Mouse (Mus musculus) adrenal gland (tissue): ENCODE results near the gene Lst1.

Experiments
- intact Hi-C: fragments of 180-260 bp; cut with DNase I; formaldehyde crosslinking; loops from one replicate; pipeline ENCODE4 v1.15.1; 2025

Gene Lst1

DNA sequence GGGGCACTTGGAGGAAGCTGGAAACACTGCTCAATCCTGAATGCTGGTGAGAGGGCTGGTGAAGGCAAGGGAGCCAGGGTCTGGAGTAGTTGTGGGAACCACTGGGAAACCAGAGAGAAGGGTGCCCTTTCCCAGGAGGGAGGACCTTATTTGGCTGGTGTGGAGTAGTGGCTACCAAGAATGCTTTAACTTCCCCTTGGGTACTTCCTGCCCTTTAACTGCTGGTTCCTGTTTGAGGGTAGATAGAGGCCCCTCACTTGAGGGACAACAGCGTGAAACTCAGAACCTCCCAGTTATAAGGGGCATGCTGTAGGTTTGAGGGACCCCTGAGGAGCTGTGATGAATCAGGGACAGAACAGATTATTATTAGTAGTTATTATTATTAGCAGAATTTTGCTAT, 947 bp upstream of the Lst1 start:
- intact Hi-C loops = no loop called here

DNA sequence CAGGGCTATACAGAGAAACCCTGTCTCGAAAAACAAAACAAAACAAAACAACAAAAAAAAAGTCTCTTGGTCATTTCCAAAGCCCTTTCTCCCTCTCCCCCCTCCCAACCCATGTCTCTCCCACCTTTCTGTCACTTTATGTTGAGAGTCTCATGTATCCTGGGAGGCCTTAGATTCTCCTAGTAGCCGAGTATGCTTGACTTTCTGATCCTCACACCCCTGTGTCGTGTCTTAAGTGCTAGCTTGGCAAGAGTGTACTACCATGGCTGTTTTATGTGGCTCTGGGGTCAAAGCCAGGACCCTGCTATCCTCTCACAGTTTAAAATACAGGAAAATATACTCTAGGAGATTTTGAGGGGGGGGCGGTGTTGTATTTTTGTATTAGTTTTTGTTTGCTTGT, 894 bp downstream of the Lst1 start:
- intact Hi-C loops = no loop called here

DNA sequence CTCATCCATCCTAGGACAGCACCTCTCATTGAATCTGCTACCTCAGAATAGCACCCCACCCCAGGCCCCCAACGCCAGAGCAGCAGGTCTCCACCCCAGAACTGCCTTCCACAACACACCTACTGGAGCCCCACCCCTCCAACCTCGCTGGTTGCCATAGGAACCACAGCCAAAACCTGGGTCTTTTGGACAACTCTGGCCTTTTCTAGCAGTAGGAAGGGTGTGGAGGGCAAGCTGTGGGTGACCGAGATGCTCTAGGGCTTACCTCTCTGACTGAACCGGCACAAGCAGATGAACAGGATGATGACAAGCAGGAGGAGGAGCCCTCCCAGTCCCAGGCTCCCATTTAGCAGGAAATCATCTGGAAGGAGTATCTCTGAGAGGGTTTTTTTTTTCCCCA, 1.6 kb downstream of the Lst1 start:
- intact Hi-C loops = no loop called here

DNA sequence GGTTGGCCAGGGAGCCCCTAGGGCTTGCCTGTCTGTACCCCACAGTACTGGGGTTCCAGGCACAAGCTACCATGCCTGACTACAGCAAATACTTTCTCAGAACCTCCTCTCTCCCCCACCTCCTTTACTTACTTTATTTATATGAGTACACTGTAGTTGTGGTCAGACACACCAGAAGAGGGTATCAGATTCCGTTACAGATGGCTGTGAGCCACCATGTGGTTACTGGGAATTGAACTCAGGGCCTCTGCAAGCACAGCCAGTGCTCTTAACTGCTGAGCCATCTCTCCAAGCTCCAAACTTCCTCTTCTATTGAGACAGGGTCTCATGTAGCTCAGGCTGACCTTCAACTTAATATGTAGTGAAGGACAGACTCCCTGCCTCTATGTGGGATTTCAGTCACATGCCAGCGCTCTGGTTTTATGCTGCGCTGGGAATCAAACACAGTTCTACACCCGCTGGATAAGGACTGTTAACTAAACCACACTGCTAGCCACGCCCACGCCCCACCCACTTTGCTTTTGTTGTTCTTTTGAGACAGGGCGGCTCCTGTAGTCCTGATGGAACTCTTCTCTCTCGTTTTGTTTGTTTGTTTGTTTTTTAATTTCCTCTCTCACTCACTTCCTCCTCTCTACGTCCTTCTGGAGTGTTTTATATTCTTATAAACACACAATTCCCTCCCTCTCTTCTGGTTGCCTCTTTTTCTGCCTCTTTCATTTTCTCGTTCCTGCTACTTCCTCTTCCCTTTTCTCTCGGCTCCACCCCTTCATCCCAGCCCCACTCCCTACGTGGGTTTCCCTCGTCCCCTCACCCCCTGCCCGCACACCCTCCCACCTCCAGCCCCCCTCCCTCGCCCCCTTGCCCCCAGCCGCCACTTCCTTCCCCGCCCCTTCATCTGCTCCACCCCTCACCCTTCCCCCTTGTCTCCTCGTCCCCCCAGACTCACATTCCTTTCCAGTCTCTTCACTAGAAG, 2.3 kb downstream of the Lst1 start:
- intact Hi-C loops = no loop called here

DNA sequence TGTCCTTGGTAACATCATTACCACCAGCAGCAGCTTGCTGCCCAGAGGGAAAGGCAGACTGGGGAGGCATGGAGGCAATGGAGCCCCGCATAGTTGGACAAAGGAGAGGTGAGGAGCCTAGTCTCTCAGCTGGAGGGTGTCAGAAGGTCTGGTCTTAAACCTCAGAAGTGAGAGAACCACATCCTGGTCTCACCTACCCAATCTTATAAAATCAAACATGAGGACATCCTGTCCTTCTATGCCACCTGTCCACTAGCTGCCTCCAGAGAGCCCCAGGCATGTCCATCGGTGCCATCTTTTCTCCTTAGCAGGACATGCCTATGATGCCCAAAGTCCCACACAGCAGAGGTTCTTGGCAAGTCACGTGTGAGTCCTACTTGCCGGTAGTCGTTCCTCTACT, 8.1 kb downstream of the Lst1 start:
- intact Hi-C loops = no loop called here

DNA sequence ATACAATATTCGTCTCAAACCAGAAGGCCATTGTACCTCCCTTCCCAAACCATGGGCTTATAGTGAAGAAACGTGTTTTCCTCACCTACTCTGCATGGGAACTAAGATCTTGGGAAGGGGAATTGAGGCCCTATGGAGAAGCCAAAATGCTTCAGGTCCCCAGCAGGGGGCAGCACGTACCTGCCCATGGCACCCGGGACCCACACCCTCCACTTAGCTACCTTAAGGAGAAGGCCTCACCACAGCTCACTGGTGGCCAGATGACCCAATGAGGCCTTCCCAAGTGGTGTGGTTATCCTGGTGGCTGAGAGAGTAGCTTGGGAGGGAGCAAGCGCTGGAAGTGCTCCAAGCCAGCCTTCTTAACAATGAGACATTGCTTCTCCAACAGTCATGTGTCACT, 9.7 kb downstream of the Lst1 start:
- intact Hi-C loops = loop anchor here (1.0 kb wide), 1 partner anchor 54 kb away; no protein-coding TSS in a partner anchor

DNA sequence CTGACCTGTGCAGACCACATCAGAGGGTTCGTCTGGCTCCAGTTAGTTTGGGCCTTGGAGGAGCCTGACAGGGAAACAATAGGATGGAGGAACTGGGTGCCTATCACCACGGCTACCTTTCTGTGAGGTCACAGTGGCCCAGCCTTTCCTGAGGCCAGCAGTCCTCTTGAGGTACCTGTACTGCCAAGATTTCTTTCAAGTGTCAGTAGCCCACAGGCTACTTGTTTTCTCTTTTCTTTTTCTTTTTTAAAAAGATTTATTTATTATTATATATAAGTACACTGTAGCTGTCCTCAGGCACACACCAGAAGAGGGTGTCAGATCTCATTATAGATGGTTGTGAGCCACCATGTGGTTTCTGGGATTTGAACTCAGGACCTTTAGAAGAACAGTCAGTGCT, 12.3 kb downstream of the Lst1 start, which contains the start of gene Aif1:
Gene Aif1 (minus strand): TSS at position 101 of the 400 bp plus-strand sequence.
- intact Hi-C loops = no loop called here

DNA sequence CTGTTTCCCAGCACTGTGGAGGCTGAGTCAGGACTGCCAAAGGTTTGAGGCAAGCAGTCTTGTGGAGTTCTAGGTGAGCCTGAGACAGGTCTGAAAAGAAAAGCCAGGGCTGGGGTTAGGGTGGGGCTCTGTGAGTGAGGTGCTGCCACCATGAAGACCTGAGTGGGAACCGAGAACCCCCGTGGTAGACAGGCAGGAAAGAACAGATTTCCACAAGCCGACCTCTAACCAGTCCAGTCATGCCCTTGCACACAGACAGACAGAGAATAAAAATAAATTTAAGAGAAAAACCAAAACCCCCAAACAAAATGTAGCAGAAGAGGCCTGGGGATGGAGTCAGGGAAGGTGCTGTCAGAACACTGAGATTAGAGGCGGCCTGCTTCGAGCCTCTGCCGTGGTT, 12.9 kb downstream of the Lst1 start:
- intact Hi-C loops = no loop called here

DNA sequence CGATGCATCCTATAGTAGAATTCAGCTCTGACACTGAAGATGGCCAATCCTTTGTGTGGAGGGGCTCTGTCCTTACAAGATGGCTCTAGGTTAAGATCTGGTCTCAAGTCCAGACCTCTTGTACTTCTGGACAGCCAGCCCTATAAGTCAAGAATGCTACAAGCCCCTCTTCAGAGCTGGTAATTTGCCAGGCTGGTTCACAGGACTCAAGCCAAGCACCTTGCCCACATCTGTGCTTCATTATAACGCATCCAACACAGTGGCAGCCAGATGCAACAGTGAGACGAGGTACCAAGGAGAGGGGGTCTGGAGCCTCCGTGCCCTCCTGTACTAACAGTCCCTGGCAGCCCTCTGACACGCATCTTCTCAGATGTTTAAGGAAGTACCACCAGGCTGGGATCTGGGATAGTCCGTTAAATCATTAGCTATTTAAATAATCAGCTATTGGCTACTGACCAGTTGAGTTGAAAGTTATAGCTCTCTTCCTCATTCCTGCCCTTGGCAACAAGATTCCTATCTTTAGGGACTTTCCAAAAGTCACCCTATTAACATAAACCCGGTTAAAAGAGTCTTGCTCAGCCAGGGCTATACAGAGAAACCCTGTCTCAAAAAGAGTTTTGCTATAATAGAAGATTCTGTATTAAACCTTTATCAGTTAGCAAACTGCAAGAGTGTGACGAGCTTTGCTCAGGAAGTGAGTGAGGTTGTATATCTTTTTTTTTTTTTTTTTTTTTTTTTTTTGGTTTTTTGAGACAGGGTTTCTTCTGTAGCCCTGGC, 13.8 kb downstream of the Lst1 start:
- intact Hi-C loops = no loop called here

DNA sequence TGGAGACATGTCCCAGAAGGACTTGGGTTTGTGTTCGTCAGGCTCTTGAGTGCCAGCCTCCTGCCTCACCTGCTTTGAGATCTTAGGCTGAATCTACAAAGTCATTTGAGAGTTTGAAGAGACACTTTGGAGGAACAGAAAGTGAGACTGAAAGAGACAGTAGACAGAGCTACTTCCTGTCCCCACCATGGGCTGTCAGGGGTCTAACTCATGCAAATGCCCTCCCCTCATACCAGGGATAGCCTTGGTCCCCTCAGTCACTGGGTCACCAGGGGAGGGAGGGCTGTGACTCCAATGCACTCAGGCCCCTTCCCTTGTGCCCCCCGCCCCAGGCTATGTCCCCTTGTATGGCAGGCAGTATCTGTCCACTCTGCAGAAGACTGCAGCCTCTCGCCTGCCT, 14.9 kb downstream of the Lst1 start:
- intact Hi-C loops = no loop called here

DNA sequence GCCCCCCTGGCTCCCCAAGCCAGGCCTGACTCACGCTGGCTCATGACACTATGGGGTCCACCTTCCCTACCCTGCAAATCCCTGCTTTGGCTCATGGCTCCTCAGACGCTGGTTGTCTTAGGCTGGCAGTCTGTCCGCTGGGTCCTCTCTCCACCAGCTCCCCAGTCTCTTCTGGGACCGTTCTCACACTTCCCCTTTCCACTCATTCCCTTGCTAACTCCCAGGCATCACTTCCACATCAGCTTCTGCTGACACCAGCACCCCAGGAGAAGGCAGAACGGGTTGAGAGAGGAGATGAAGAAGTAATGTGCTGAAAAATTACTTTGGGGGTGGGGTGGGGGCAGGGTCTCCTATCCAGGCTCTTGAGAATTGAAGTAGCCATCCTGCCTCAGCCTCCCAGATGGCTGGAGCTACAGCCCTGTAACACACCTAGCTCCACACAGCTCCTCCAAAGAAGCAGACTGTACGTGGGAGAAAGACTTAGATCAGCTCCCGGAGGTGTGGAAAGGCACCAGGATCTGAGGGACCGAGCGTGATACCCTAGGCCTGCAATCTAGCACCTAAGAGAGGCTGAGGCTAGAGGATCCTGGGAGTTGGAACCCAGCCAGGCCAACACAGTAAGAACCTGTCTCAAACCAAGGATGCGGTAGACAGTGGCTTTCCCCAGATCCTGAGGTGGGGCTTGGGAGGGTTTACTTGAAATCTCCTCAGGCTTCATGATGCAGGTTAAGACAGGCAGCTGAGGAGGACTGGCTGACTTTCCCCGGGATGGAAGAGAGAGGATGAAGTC, 15.6 kb downstream of the Lst1 start:
- intact Hi-C loops = no loop called here

DNA sequence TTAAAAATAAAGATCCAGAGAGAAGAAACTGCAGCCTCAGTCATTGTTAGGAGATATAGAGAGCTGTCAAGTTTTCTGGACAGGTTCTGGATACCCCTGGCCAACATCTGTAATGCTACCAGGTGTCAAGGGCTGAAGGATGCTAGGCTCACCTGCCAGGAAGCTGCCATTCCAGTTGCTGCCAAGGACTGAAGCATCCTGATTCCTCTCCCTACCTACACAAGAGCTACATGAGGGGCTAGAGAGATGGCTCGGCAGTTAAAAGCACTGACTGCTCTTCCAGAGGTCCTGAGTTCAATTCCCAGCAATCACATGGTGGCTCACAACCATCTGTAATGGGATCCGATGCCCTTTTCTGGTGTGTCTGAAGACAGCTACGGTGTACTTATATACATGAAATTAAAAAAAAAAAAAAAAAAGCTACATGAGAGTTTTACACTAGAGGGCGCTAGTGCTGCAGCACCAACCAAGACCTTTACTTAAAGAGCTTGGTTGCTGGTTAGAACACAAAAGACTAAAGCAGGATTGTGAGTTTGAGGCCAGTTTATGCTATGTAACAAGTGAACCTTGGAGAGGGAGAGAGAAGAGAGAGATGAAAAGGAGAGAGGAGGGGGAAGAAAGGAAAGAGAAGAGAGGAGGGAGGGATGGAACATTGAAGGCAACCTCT, 19.6 kb downstream of the Lst1 start:
- intact Hi-C loops = no loop called here

DNA sequence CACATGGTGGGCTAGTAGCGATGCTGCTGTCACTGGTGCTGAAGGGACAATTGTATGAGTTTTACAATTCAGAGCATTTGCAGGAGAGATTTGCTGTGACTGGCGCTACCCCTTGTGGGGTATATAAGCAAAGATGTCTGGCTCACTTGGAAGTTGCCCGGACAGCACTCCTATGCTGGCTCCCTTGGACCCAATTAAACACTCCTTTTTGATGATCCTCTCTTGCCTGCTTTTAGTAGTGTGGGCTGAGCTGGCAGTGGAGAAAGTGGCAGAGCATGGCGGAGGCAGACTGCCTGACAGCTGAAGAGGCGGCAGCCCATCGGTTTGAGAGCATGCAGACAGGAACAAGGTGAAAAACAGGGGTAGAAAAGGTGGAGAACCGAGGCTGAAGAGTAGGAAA, 20.4 kb downstream of the Lst1 start:
- intact Hi-C loops = no loop called here

DNA sequence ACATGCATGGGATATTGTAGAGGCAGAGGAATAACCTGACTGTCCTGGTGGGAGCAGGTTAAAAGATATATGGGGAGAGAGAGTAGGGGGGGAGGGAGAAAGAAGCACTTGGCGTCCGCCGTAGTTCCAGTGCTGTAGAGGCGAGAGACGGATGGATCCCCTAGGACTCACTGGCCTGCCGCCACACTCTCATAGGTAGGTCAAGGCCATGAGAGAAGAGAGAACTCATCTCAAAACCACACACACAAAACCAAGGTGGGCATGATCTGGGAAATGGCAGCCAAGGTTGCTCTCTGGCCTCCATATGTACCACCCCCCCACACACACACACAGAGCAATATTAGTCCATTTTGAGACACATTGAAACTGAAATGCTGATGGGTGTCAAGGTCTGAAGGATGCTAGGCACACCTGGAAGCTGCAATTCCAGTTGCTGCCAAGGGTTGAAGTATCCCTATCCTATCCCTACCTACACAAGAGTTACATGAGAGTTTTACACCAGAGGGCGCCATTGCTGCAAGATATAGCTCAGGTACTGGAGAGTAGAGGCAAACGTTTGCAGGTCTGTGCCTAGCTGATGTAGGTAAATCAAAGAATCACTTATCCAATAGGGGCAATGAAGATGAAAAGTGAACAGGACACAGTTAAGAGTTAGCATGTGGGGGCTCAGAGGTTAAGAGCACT, 21.7 kb downstream of the Lst1 start:
- intact Hi-C loops = no loop called here

DNA sequence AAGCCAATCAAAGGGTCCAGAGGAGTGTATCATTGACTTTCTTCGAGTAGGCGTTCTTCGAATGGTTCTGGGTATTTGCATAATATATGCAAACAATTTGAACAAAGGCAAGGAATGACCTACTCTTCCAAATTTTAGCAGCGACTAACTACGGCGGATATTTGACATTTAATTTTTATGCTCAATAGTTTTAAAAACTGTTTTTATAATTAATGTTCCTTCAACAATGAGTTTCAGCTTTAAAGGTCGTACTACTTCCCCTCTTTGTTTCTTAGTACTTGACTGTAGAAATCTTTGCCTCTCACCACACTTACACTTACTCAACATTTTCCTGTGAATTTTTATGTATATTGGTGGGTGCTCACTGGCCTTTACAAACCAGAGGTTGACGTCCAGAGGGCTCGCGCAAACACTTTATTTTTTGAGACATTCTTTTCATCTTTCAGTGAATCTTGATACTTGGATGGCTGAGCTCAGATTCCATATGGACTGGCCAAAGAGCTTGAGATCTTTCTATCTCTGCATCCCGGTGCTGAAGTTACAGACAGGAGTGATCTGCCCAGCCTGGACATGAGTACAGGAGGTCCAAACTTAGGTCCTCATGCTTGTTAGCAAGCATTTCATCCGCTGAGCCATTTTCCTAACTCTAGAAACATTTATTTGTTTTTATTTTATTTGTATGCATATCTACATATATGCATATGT, 22.6 kb downstream of the Lst1 start:
- intact Hi-C loops = no loop called here

DNA sequence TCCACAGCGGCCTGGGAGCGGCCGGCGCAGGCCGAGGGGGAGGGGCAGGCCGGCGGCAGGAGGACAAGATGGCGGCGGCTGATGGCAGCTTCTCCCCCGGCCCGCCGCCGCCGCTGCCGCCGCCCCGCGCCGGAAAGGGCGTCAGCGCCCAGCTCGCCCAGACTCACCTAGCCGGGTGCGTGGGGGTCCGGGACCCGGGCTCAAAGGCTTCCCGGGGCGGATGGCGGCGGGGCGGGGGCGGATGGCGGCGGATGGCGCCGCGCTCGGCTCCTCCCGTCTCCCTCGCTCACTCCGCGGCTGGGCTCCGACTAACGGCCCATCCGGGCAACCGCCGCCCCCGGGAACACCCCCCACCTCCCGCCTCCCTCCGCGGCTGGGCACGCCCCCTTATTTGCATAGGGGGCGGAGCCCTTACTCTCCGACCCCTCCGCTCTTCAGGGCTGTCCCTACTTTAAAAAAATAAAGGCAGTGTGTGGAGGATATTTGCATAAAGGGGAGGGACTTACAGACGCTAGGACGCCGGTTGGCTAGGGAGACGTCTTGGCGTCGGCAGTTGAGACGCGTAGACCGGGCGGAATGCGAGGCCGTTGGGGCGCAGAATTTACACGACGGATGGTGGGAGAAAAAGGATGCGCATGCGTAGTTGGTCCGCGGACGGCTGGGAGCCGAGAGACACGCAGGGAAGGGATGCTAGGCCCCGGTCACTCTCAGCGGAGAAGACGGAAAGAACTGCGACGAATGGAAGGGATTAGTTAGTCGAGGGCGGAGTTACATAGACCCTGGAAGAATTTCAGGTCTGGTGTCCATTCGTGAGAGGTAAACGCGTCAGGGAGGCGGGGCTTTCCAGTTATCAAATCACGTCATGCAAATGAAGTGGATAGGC, 23.4 kb downstream of the Lst1 start, which contains the start of gene Prrc2a:
Gene Prrc2a (minus strand): TSS at position 330 of the 883 bp plus-strand sequence.
- intact Hi-C loops = no loop called here

DNA sequence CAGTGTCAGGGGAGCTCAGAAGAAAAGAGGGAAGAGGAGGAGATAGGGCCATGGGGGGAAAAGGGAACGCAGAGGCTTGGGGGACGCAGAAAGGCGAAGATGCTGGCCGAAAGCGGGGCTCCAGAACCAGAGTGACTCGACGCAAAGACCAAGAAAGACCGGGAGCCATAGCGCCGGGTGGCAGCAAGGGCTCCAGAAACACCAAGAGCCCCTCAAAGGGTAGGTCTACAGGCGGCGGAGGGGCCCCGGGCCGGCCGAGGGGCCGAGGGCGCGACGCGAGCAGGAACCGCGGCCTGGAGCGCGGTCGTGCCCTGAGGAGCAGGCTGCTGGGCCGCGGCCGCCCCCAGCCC, 24.0 kb downstream of the Lst1 start:
- intact Hi-C loops = no loop called here

DNA sequence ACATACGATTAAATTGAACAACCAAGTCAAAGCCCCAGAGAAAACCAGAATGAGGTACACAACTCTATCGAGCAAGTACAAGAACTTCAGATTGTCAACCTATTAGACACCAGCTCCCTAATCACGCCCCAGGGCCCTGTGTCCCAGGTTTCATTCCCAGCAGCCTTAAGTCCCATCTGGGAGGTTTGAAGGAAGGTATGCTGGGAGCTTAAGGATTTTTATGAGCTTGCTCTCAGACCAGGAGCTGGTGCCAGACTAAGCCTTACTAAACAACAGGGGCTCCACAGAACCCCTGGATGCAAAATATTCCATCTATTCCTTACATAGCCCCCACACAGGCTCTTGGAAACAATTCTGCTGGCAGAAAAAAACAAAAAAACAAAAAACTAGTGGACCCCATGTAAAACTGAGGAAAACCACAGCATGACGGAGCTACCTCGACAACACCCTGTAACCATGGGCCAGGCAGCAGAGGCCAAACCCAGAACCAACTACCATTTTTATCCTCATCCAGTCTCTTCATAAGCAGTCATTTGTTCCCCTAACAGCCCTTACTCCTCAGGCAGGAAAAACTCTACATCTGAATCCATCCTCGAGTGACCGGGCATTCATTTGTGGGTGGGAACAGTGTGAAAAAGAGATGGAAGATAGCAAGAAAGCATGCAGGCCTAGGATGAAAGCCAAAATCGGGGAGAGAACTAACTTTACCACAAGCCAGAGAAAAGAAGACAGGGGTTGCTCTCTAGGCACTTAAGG, 24.7 kb downstream of the Lst1 start:
- intact Hi-C loops = no loop called here
